Mouse (Mus musculus): ENCODE data around the gene Ifnb1. TPM values are rescaled to one million over a fixed set of nuclear protein-coding genes. Genes with fewer than 3 reads are reported as not detected.
"Not testable (repeated sequence)": the region's sequence is repeated elsewhere in the genome, so short reads cannot be mapped to it uniquely, and the experiment has no call there.

The Ifnb1 gene
- total RNA-seq (2021) = not detected
- long read RNA-seq, experiment 1 = 0 reads
- long read RNA-seq, experiment 2 = 0 reads

DNA sequence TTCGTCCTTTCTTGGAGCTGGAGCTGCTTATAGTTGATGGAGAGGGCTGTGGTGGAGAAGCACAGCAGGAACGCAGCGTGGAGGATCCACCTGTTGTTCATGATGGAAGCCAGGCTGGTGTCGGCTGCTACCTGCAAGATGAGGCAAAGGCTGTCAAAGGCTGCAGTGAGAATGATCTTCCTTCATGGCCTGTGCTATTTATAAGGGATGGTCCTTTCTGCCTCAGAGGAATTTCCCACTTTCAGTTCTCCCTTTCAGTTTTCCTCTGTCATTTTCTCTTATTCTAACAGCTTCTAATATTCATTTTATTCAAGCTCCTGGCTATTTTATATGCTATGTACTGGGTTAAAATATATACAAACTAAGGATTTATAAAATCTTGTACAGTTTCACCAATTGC is at the start of gene Ifnb1:
TSS of gene Ifnb1 (minus strand) at position 101 of the 400 bp plus-strand sequence.
- no peak for DNase-seq (ENCODE audit: low spot score)

DNA sequence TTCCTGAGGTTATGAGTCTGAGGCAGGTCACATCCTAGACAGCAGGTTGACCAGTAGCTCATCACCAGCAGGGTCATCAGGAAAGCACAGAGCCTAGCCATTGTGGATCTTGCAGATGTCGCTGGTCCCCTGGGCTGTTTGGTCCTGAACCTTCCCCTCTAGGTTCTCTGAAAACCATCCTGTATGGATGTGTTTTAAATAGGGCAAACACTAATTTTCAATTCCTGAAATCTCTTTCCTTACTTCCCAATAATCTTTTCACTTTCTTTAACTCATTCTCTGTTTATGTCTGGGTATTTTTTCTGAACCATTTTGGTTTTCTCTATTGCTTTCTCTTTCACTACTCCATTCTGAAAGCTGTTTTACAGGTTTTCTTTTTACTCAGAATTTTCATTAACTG is 49.1 kb upstream of the Ifnb1 start, which contains the start of gene Ifna14:
TSS of gene Ifna14 (minus strand) at position 101 of the 400 bp plus-strand sequence.
- no peak for DNase-seq (ENCODE audit: low spot score)

DNA sequence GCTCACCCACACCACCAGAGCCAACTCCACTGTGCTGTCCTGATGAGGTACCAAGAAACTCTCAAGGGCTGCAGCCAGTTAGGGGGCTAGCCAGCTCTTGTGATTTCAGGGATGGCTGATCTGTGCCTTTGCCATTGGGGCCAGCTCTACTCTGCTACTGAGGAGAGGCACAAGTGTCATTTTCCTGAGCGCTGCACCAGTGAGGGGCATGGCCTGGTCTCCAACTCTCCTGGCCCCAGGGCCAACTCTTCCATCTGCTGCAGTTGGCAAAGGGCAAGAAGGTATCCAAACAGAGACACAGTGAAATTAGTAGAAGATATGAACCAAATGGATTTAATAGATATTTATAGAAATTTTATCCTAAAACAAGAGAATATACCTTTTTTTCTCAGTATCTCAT is 39.2 kb upstream of the Ifnb1 start:
- no peak for DNase-seq (ENCODE audit: low spot score)

- not testable (repeated sequence) for DNase-seq (ENCODE audit: low spot score)
Observed at GRCm38 (mm10) chr4:88558145-88558544, 35.6 kb upstream of the Ifnb1 start, which contains the start of gene Ifna15. Ifna15 (minus strand) TSS chr4:88558245.

- peak; percentile 78 for DNase-seq (ENCODE audit: low spot score)
Observed at GRCm38 (mm10) chr4:88550161-88550945, 27.8 kb upstream of the Ifnb1 start.

GRCm38 (mm10) chr4:88547986-88548385 is 25.4 kb upstream of the Ifnb1 start:
- no peak for DNase-seq (ENCODE audit: low spot score)

- DNase-seq (ENCODE audit: low spot score) = peak; percentile 54
Observed at GRCm38 (mm10) chr4:88543649-88544234, 21.2 kb upstream of the Ifnb1 start.

GRCm38 (mm10) chr4:88537328-88537727 is 14.8 kb upstream of the Ifnb1 start:
- peak; percentile 63 for DNase-seq (ENCODE audit: low spot score)

DNA sequence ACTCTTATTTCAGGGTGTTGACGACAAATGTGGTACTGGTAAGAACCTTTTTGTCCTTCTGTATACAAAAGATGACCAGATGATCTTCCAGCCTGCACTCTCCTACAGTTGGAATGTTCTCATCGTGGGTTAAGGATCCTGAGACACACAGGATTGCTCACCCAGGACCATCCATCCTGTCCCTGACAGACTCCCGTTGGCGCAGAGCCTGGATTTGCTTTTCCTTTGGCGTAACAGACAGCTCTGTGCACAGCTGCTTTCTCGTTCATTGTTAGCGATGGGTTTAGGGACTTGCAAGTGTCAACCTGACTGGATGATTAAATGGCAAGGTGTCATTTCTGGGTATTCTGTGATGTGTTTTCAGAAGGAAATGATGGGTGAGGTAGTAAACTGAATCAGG is 14.1 kb upstream of the Ifnb1 start:
- no peak for DNase-seq (ENCODE audit: low spot score)

GRCm38 (mm10) chr4:88535742-88536141 is 13.2 kb upstream of the Ifnb1 start:
- no peak for DNase-seq (ENCODE audit: low spot score)

GRCm38 (mm10) chr4:88534903-88535302 is 12.3 kb upstream of the Ifnb1 start:
- no peak for DNase-seq (ENCODE audit: low spot score)

DNA sequence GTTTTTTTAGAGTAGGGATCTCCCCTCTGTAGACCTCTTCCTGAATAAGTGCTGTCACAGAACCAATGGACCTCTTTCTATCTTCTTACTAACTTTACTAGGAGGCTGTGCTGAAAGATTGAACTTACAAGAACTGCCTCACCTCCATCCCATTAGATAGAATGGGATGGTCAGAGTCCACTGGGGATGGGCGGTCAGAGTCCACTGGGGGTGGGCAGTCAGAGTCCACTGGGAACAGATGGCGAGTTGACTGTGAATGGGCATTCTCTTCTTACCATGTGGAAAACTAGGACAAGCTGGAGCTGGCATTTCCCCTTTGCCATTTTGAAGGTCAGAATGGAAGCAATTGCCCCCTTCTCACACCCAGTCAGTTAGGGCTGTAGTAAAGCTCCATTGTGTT is 10.9 kb upstream of the Ifnb1 start:
- DNase-seq (ENCODE audit: low spot score) = no peak

DNA sequence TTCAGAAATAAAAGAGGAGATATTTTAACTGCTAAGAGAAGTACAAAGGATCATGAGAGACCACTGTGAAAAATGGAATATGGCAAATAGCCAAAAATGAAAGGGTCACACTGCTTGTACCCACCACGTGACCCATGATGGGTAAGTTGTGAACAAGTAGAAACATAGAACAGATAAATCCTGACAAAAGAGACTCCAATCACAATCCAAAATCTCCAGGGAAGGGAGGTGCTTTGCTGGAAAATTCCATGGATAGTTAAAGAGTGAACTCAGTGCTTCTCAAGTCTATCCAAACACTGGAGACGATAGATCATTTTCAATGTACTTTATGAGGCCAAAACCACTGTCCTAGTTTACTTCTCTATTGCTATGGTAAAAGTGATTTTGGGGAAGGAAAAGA is 8.3 kb upstream of the Ifnb1 start:
- DNase-seq (ENCODE audit: low spot score) = no peak

- no peak for DNase-seq (ENCODE audit: low spot score)
Observed at GRCm38 (mm10) chr4:88530271-88530670, 7.7 kb upstream of the Ifnb1 start.

DNA sequence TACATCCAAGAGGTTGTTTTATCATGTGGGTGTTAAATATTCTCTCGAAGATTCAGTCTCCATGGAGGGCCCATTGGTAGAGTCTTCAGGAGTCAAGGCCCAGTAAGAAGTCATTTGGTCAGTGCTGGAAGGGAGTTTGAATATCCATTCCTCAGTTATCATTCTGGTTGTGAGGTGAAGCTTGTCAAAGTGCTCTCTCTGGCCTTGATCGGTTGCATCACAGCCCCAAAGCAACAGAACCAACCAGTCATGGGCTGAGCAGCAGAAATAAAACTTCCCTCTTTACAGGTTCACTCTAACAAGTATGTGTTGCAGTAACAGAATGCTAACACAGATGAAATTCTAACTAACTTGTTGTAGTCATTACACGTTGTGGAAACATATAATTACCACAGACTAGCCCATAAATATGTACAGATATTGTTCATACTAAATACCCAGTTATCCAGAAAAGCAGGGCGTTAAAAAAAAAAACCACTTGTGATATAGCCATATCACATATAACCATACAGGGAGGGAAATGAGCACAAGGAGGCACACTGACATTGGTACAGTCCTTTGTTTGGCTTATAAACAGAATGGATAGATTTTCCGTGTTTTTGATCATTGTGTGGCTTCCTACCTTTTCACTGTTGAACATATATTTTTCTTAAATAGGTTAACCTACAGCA is 3.9 kb upstream of the Ifnb1 start:
- DNase-seq (ENCODE audit: low spot score) = no peak

- no peak for DNase-seq (ENCODE audit: low spot score)
Observed at GRCm38 (mm10) chr4:88525393-88525792, 2.8 kb upstream of the Ifnb1 start.

DNA sequence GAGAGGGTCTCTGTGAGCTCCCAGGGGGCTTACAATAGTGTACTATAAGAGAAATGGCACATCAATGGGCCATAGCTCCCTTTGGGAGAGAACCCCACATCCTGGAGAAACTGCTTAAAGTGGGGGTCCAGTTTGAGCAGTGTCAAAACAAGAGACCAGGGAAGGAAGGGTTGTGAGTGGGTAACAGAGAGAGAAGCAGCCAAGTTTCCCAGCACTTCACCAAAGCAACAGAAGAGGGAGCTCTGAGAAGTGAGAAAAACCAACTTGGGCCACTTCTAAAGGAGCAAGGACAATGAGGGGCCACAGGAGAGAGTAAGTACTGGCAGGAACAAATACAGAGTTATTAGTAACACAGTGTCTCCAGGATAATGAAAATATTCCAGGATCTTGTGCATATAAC is 667 bp upstream of the Ifnb1 start:
- DNase-seq (ENCODE audit: low spot score) = peak; percentile 42

DNA sequence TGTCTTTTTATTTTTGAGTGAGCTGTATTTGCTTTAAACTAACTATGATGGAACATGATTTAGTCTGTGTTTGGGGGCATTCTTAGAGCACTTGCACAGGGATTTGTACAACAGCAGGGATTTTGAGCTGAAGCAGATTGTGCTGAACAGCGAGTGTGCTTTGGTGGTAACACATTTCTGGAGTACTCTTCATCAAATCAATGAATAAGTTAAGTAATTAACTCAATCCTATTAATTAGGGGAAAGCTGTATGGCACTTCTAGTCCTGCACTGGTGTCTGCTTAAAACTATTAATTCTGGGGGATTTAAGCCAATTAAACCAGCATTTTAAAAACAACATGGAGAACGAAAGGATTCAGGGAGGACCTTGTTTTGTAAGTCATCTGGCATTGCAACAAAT is 4.6 kb downstream of the Ifnb1 start:
- DNase-seq (ENCODE audit: low spot score) = no peak

DNA sequence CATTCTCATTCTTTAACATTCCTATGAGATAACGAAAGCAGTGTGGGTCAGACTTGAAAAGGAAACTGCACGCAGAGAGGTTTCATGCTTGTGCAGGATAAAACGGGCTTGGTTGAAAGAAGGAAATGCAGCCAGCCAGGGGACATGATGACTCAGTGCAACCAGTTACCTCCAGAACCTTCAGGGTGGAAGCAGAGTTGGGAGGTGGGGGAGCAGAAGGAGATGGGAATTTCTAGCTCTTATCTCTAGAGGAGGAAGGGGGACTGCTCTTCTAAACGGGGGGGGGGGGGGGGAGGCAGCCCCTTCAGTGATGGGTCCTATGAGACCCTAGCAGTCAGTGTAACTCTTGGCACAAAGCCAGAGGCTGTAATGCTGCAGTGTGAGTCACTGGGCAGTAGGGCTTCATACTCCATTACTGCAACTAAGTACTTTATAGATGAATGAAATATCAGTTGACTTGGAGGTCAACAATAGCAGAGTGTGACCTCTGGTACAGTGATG is 6.8 kb downstream of the Ifnb1 start:
- DNase-seq (ENCODE audit: low spot score) = peak; percentile 25

- DNase-seq (ENCODE audit: low spot score) = no peak
Observed at GRCm38 (mm10) chr4:88515250-88515649, 7.3 kb downstream of the Ifnb1 start.

DNA sequence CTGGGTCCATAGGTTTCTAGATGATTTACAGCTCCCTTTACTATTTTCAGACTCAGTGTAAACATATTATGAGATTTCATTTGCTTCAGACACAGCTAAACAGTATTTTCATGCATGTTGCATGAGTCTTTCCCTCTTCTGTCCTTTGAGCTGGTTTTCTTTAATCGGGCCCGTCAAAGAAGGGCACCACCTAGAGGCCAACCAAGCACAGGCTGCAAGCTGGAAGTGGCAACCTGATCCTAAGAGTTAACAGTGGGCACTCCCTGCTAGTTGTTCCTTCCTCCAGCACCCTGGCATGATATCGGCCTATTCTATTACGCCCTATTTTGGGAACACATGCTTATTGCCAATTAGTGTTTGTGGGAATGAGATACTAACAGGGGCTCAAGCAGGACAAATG is 8.2 kb downstream of the Ifnb1 start:
- peak; percentile 50 for DNase-seq (ENCODE audit: low spot score)

DNA sequence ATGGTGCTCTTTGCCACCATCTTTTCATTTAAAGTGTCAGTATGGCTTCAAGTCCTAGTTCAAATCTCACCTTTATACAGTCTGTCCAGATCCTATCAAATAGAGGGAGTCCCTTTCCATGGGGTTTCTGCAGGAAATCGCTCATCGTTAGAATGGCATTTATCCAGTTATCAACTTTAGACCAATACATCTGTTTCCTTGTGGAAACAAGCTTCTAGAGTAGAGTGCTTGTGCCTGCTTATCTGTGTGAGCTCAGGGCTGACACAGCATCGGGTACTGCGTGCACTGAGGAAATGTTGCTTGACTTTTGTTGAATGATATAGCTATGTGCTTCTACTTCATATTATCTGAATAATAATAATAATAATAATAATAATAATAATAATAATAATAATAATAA is 8.8 kb downstream of the Ifnb1 start:
- DNase-seq (ENCODE audit: low spot score) = no peak
